In the genomic region with DNA sequence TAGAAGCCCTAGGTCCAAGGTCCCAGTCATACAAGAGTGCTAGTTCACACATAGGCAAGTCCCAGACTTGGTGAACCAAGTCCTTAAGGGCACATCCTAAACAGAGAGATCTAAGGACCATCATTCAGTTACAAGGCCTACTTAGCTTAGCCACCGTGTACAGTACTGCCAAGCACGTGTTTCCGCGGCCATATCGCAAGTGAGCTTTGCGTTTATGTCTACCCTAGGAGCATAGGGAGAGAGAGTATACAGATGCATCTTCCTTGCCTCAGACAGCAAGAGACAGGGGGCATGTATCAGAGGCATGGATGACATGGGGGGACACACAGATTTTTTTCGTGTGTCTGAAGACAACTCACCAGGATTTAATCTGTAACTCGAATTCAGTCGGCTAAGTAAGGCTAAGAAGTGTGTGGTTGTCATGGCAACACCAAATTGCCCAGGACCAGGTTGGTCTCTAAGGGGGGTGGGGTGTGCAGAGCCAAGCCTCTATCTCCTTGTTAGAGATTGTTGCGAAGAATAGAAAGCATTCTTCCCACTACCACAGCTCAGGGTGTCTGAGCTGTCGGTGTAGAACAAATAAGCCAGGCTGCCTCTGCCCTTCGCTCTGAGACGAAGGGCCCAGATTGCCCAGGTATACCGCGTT, we compare ENCODE assay signal across 17 mouse cellular contexts. TPM values are rescaled to one million over a fixed set of nuclear protein-coding genes. Genes with fewer than 3 reads are reported as not detected.
A peak's percentile ranks its signal among the peaks of the same experiment; 100 is the strongest.
DNase-seq lines count a peak whose midpoint lies in the region; ATAC-seq and TF ChIP-seq lines count a peak whose summit lies in the region.
"Had no signal": no experiment of that assay in that cellular context is flagged by ENCODE, and none has a peak within 500 bp of the region (broad histone marks: within the 10 kb centered on the region; RNA-seq: fewer than 3 reads in every experiment).

No protein-coding gene starts in this region.

- no peaks in the 10 kb centered on the region for H3K36me3 ChIP-seq in hindbrain, embryonic 15.5 days
- no peaks in the 10 kb centered on the region for H3K36me3 ChIP-seq in hindbrain, embryonic 12.5 days
- no peaks in the 10 kb centered on the region for H3K36me3 ChIP-seq in forebrain, postnatal 0 days (ENCODE audit: insufficient read depth)

- no peak overlapping the region; the same call in 1 of the 2 replicates for H3K27ac ChIP-seq in hindbrain, embryonic 15.5 days (replicated peaks)
- H3K27ac ChIP-seq in hindbrain, embryonic 12.5 days, result no peak overlapping the region
- H3K27ac ChIP-seq in forebrain, postnatal 0 days (ENCODE audit: low read depth, low read length), result peak overlapping the region; percentile 40; the same call in 1 of the 2 replicates
- H3K27ac ChIP-seq: gastrocnemius, adult 2 months; kidney, postnatal 0 days had no signal

- peak; percentile 69 to 85 for DNase-seq in right cerebral cortex, postnatal 10 days (ENCODE audit: low spot score in 2 of 2)
- no peak for DNase-seq in right cerebral cortex, postnatal 36 days (ENCODE audit: low spot score in 2 of 2)
- peak; percentile 59 for DNase-seq in forebrain, postnatal 0 days
- no peak for DNase-seq in heart, postnatal 36 days
- DNase-seq in gastrocnemius, postnatal 25 days, result no peak
- DNase-seq: adrenal gland, adult 8-10 months; cerebellum, adult 8-10 months; gastrocnemius, adult 2 months; heart, adult 18-20 months; lung, embryonic 14.5 days; thymus, adult 2 months had no signal

- H3K4me2 ChIP-seq in hindbrain, embryonic 15.5 days, result no peak overlapping the region
- no peak overlapping the region for H3K4me2 ChIP-seq in hindbrain, embryonic 12.5 days (replicated peaks)
- H3K4me2 ChIP-seq in forebrain, postnatal 0 days (ENCODE audit: low read depth), result no peak overlapping the region
- H3K4me2 ChIP-seq: lung, embryonic 14.5 days had no signal

- peaks cover 15% of the 10 kb centered on the region for H3K4me1 ChIP-seq in hindbrain, embryonic 15.5 days (replicated peaks)
- peaks cover 7% of the 10 kb centered on the region; the same call in 1 of the 2 replicates for H3K4me1 ChIP-seq in hindbrain, embryonic 12.5 days
- H3K4me1 ChIP-seq in forebrain, postnatal 0 days (ENCODE audit: insufficient read depth), result no peaks in the 10 kb centered on the region

- no peak overlapping the region for H3K9ac ChIP-seq in hindbrain, embryonic 15.5 days
- no peak overlapping the region for H3K9ac ChIP-seq in hindbrain, embryonic 12.5 days
- no peak overlapping the region for H3K9ac ChIP-seq in forebrain, postnatal 0 days
- H3K9ac ChIP-seq: lung, embryonic 14.5 days had no signal

- intact Hi-C loops in heart, postnatal 36 days (cut with DNase I), result loop anchor here (5.0 kb wide), 3 partner anchors 125 to 185 kb away; no protein-coding TSS in a partner anchor

- peak; percentile 74 for ATAC-seq in hindbrain, embryonic 15.5 days (ENCODE audit: low FRiP score, low read depth)
- no peak for ATAC-seq in hindbrain, embryonic 12.5 days (ENCODE audit: low FRiP score)
- peak; percentile 82 for ATAC-seq in forebrain, postnatal 0 days
- ATAC-seq in activated CD4-positive, CD25-positive, alpha-beta regulatory T cell, adult 4 months, result no peak
- ATAC-seq: inflammation-experienced regulatory T-cells, adult 6 months had no signal

- WGBS in hindbrain, embryonic 15.5 days, result 63% methylated on average over 15 of the region's 15 CpGs
- 79% methylated on average over 15 of the region's 15 CpGs for WGBS in hindbrain, embryonic 12.5 days
- 56% methylated on average over 15 of the region's 15 CpGs for WGBS in forebrain, postnatal 0 days

- H3K4me3 ChIP-seq in hindbrain, embryonic 15.5 days, result no peak overlapping the region
- H3K4me3 ChIP-seq in hindbrain, embryonic 12.5 days, result no peak overlapping the region
- H3K4me3 ChIP-seq in forebrain, postnatal 0 days (ENCODE audit: low read depth, low read length), result no peak overlapping the region
- H3K4me3 ChIP-seq: erythroblast, embryonic 14.5 days; gastrocnemius, adult 2 months had no signal

- no peaks in the 10 kb centered on the region for H3K9me3 ChIP-seq in hindbrain, embryonic 15.5 days
- H3K9me3 ChIP-seq in hindbrain, embryonic 12.5 days (replicated peaks), result no peaks in the 10 kb centered on the region
- H3K9me3 ChIP-seq in forebrain, postnatal 0 days (ENCODE audit: low read length), result no peaks in the 10 kb centered on the region

- TF ChIP-seq CTCF in forebrain, postnatal 0 days (IDR thresholded peaks at IDR 0.05; ENCODE audit: low read depth), result no peak

- H3K27me3 ChIP-seq in hindbrain, embryonic 15.5 days, result no peaks in the 10 kb centered on the region
- H3K27me3 ChIP-seq in hindbrain, embryonic 12.5 days, result no peaks in the 10 kb centered on the region
- H3K27me3 ChIP-seq in forebrain, postnatal 0 days (ENCODE audit: insufficient read depth, low read length), result no peaks in the 10 kb centered on the region

RNA-seq across cellular contexts. Expression of a gene that starts 17.1 kb away (rescaled TPM):
- polyA plus RNA-seq in hindbrain, embryonic 15.5 days (2015; fragmentation: Nextera tagmentation; extraction: Ambion mirVana), result 16.9 and 18.1 TPM in 2 replicates
- polyA plus RNA-seq in hindbrain, embryonic 12.5 days (2016; fragmentation: Nextera tagmentation; extraction: Ambion mirVana), result 17.9 and 18.1 TPM in 2 replicates
- total RNA-seq in forebrain, postnatal 0 days (2014; rRNA removed), result 8.1 and 15.5 TPM in 2 replicates
- 9.0 and 13.3 TPM in 2 replicates for polyA plus RNA-seq in forebrain, postnatal 0 days (2015; fragmentation: Nextera tagmentation; extraction: Ambion mirVana)
- 10 to 100 TPM; 11.1 to 13.4 TPM for total RNA-seq in heart, postnatal 36 days (2021)
- total RNA-seq in gastrocnemius, postnatal 25 days (2021), result 1 to 10 TPM; 7.6 to 7.9 TPM
- polyA plus RNA-seq in activated CD4-positive, CD25-positive, alpha-beta regulatory T cell, adult 4 months (2017; shearing (Covaris generic)), result 1 to 10 TPM; 6.8 to 8.3 TPM

RNA-seq across cellular contexts. Expression of a gene that starts 43.4 kb away (rescaled TPM):
- polyA plus RNA-seq in hindbrain, embryonic 15.5 days (2015; fragmentation: Nextera tagmentation; extraction: Ambion mirVana), result 8.0 and 8.6 TPM in 2 replicates
- 13.1 and 13.7 TPM in 2 replicates for polyA plus RNA-seq in hindbrain, embryonic 12.5 days (2016; fragmentation: Nextera tagmentation; extraction: Ambion mirVana)
- total RNA-seq in forebrain, postnatal 0 days (2014; rRNA removed), result 10.5 and 18.4 TPM in 2 replicates
- 6.0 and 9.6 TPM in 2 replicates for polyA plus RNA-seq in forebrain, postnatal 0 days (2015; fragmentation: Nextera tagmentation; extraction: Ambion mirVana)
- total RNA-seq in heart, postnatal 36 days (2021), result 1 to 10 TPM; 6.8 to 7.4 TPM
- 1 to 10 TPM; 4.4 TPM for total RNA-seq in gastrocnemius, postnatal 25 days (2021)
- polyA plus RNA-seq in activated CD4-positive, CD25-positive, alpha-beta regulatory T cell, adult 4 months (2017; shearing (Covaris generic)), result 10 to 100 TPM; 12.9 to 13.1 TPM

Comparison
In these comparisons a context has a peak if more than half of its experiments do, and no peak if none do; other contexts are left out.
1. ATAC-seq: peak in hindbrain, embryonic 15.5 days (single experiment) and forebrain, postnatal 0 days (single experiment); none in hindbrain, embryonic 12.5 days (single experiment) and activated CD4-positive, CD25-positive, alpha-beta regulatory T cell, adult 4 months (single experiment).
2. DNase-seq: peak in right cerebral cortex, postnatal 10 days (2 of 2) and forebrain, postnatal 0 days (single experiment); none in right cerebral cortex, postnatal 36 days (0 of 2), heart, postnatal 36 days (0 of 2) and gastrocnemius, postnatal 25 days (single experiment).